Mouse (Mus musculus) kidney, adult 2 months (tissue): ENCODE measurements at regions not wholly inside any gene's neighbourhood (a gene's known extent, or its start where the extent isn't known, plus 50 kb on each side); places are given as distances from the start of the nearest gene placed in this dataset.

Source experiments
- DNase-seq: peaks from one replicate; pipeline ENCODE4 v3.0.0; 2021
- H3K27ac ChIP-seq: fragments of 200-500 bp; 2 replicates; pipeline ENCODE4 v1.5.1; 2012; ENCODE audit warnings: low read depth, low read length, control low read depth, inconsistent platforms; ENCODE audit not compliant: insufficient read depth
- H3K27me3 ChIP-seq: fragments of 200-500 bp; replicated peaks from 2 replicates; pipeline ENCODE4 v1.6.1; 2012; ENCODE audit warnings: mild to moderate bottlenecking, moderate library complexity, low read length, inconsistent platforms; ENCODE audit not compliant: control insufficient read depth, insufficient read depth
- H3K36me3 ChIP-seq: fragments of 200-500 bp; 2 replicates; pipeline ENCODE4 v1.6.1; 2012; ENCODE audit warnings: mild to moderate bottlenecking, moderate library complexity, low read length, inconsistent platforms; ENCODE audit not compliant: control insufficient read depth, insufficient read depth
- H3K4me1 ChIP-seq: fragments of 200-500 bp; 2 replicates; pipeline ENCODE4 v1.6.1; 2011; ENCODE audit warnings: low read length; ENCODE audit not compliant: control insufficient read depth, insufficient read depth
- H3K4me3 ChIP-seq: fragments of 200-500 bp; 2 replicates; pipeline ENCODE4 v1.5.1; 2011; ENCODE audit warnings: mild to moderate bottlenecking, low read depth, low read length, control low read depth; ENCODE audit not compliant: insufficient read depth
- CTCF ChIP-seq: fragments of 200-500 bp; conservative IDR thresholded peaks from 2 replicates; pipeline ENCODE4 v1.5.1; 2011; ENCODE audit warnings: low read depth, mild to moderate bottlenecking, control low read depth, low read length, moderate library complexity, mixed read lengths; ENCODE audit not compliant: insufficient read depth, insufficient read length
- POLR2A ChIP-seq: fragments of 200-500 bp; IDR thresholded peaks from one replicate; pipeline ENCODE4 v1.6.1; 2011; ENCODE audit warnings: low read depth, low read length, control low read depth
- WGBS: fragments of 180-500 bp; shearing (Covaris S2); methylation state at CpG from one replicate; pipeline ENCODE4 v1.1.7; 2018; 5-methylcytosine and 5-hydroxymethylcytosine counted together

- no peak for TF ChIP-seq CTCF
- TF ChIP-seq POLR2A, result no peak
- 67% methylated on average over 9 of the region's 9 CpGs for WGBS
- no peak overlapping the region for H3K27ac ChIP-seq
- H3K36me3 ChIP-seq, result no peaks in the 10 kb centered on the region
- H3K4me3 ChIP-seq, result no peak overlapping the region
- peak; percentile 13 for DNase-seq
- no peaks in the 10 kb centered on the region for H3K4me1 ChIP-seq
- H3K27me3 ChIP-seq, result no peaks in the 10 kb centered on the region
Measured at GRCm38 (mm10) chr1:72002471-72003116, 209.5 kb downstream of the Mreg start.

DNA sequence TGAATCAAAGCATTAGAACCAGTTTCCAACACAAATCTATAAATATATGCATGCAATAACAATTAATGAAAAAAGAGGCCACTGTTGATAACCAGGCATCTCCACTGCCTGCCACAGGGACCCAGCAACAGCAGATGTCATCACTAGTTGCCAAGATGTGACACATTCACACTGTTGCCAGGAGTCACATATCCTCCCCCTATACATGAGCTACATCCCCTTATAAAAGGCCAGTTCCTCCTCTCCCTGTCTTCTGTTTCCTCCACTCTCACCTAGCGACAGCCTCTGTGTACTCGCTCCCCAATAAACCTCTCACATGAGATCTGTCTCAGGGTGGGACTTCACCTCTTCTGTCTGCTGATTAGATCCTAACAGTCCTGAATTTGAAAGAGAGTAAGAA is 211.4 kb downstream of the Mreg start:
- DNase-seq, result no peak
- Histone ChIP-seq H3K4me3 (no peak overlapping the region), H3K4me1 (no peaks in the 10 kb centered on the region), H3K36me3 (no peaks in the 10 kb centered on the region), H3K27me3 (no peaks in the 10 kb centered on the region), H3K27ac (no peak overlapping the region)
- TF ChIP-seq POLR2A (no peak), CTCF (no peak)
- WGBS, result 85% methylated on average over 2 of the region's 2 CpGs

GRCm38 (mm10) chr1:71996828-71997227 is 215.3 kb downstream of the Mreg start:
- Histone ChIP-seq H3K27me3 (no peaks in the 10 kb centered on the region), H3K27ac (no peak overlapping the region), H3K36me3 (no peaks in the 10 kb centered on the region), H3K4me1 (no peaks in the 10 kb centered on the region), H3K4me3 (no peak overlapping the region)
- no peak for DNase-seq
- WGBS, result 65% methylated on average over 2 of the region's 2 CpGs
- TF ChIP-seq POLR2A (no peak), CTCF (no peak)

DNA sequence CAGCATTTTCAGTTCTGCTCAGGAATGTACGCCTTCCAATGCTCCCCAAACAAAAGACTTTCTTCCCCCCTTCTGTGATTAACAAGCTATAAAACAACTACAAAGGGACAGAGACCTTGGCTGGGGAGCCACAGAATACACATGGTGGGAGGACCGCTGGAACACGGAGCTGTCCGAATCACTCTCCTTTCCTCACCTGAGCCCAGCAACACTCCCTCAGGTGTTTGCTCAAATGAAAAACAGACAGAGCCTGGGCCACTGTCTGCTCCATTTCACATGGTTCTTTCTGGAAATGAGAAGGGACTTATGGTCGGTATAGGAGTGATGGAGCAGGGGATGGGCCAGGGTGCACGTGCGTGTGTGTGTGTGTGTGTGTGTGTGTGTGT is 215.9 kb downstream of the Mreg start:
- no peak for TF ChIP-seq POLR2A
- 63% methylated on average over 7 of the region's 7 CpGs for WGBS
- H3K27me3 ChIP-seq, result no peaks in the 10 kb centered on the region

GRCm38 (mm10) chr1:71995573-71996233 is 216.4 kb downstream of the Mreg start:
- Histone ChIP-seq H3K27ac (no peak overlapping the region), H3K27me3 (no peaks in the 10 kb centered on the region), H3K4me3 (no peak overlapping the region), H3K4me1 (no peaks in the 10 kb centered on the region), H3K36me3 (no peaks in the 10 kb centered on the region)
- WGBS, result 71% methylated on average over 16 of the region's 16 CpGs
- TF ChIP-seq POLR2A, result no peak
- no peak for TF ChIP-seq CTCF
- DNase-seq, result no peak

More for the DNA sequence above, 215.9 kb downstream of the Mreg start:
- H3K4me3 ChIP-seq, result no peak overlapping the region
- no peak for DNase-seq
- H3K36me3 ChIP-seq, result no peaks in the 10 kb centered on the region
- no peaks in the 10 kb centered on the region for H3K4me1 ChIP-seq
- no peak overlapping the region for H3K27ac ChIP-seq

- Histone ChIP-seq H3K36me3 (no peaks in the 10 kb centered on the region), H3K4me1 (no peaks in the 10 kb centered on the region), H3K27me3 (no peaks in the 10 kb centered on the region), H3K4me3 (no peak overlapping the region), H3K27ac (no peak overlapping the region)
- TF ChIP-seq CTCF, result no peak
- no peak for DNase-seq
- WGBS, result 46% methylated on average over 3 of the region's 3 CpGs
Measured at GRCm38 (mm10) chr1:71990936-71991335, 221.2 kb downstream of the Mreg start.

DNA sequence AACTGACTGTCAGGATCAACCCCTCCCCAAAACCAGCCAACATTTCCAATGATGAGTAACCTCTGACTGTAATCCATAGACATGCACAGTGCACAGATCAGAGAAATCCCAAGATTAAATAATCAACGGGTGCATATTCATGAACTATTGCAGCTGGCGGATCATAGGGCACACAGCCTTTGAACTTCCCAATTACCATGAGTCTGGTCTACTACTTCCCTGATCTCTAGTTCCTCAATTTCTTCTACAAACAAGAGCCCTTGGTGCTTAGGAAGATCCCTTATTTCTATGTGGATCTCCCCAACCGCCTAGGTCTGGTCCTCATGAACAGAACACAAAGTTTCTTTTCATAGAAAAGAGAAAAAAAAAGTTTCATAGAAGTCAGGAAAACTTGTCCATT is 224.0 kb downstream of the Mreg start:
- no peak overlapping the region for H3K27ac ChIP-seq
- DNase-seq, result no peak
- H3K4me3 ChIP-seq, result no peak overlapping the region
- H3K4me1 ChIP-seq, result no peaks in the 10 kb centered on the region
- WGBS, result 90% methylated on average over 3 of the region's 3 CpGs
- TF ChIP-seq POLR2A (no peak), CTCF (no peak)
- H3K36me3 ChIP-seq, result no peaks in the 10 kb centered on the region
- H3K27me3 ChIP-seq, result no peaks in the 10 kb centered on the region

DNA sequence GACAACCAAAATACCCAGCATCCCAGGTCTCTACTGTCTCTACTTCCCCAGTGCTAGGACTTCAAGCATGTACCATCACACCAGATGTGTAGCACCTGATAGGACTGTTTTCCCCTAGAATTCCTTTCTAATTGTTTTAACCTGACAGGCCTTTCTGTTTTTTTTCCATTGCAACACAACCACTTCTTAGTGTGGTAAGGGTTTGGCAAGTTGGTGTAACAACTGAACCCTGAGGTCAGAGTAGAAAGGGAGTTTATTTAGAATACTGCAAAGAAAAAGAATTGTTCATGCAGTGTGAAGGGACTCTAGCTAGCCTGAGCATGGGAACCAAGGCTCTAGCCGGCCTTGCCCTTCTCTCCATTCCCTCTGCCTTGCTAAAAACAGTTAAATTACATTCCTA is 226.1 kb downstream of the Mreg start:
- Histone ChIP-seq H3K4me3 (no peak overlapping the region), H3K27ac (no peak overlapping the region), H3K36me3 (no peaks in the 10 kb centered on the region), H3K27me3 (no peaks in the 10 kb centered on the region), H3K4me1 (no peaks in the 10 kb centered on the region)
- DNase-seq, result no peak
- WGBS, result 54% methylated on average over 1 of the region's 1 CpGs
- no peak for TF ChIP-seq POLR2A
- TF ChIP-seq CTCF, result no peak
